Mouse (Mus musculus) brain, embryonic 14.5 days (tissue): ENCODE measurements around the gene Pawr. TPM values are rescaled to one million over a fixed set of nuclear protein-coding genes. Genes with fewer than 3 reads are reported as not detected.
A peak's percentile ranks its signal among the peaks of the same experiment; 100 is the strongest.

ENCODE experiments used
- DNase-seq: peaks from one replicate; pipeline ENCODE4 v3.0.0-alpha.2; 2011; ENCODE audit warnings: low read depth
- CTCF ChIP-seq: fragments of 200-500 bp; IDR thresholded peaks from 2 replicates; pipeline ENCODE4 v1.5.1; 2012; ENCODE audit warnings: inconsistent platforms, mild to moderate bottlenecking, moderate library complexity, borderline replicate concordance; ENCODE audit not compliant: insufficient read depth, insufficient read length; ENCODE audit errors: extremely low read depth
- POLR2A ChIP-seq: fragments of 200-500 bp; IDR thresholded peaks from 2 replicates; pipeline ENCODE4 v1.6.1; 2012; ENCODE audit warnings: mild to moderate bottlenecking, inconsistent platforms, borderline replicate concordance; ENCODE audit not compliant: poor library complexity, insufficient read depth, insufficient read length, severe bottlenecking; ENCODE audit errors: extremely low read depth
- polyA plus RNA-seq: library from polyadenylated mRNA; depleted of rRNA; stranded (reverse); fragments of >200 nt; gene quantifications from 2 replicates; pipeline ENCODE4 v1.2.3, GENCODE M21; 2012

Pawr gene
- polyA plus RNA-seq, 1 experiment: 4.7 TPM

DNA sequence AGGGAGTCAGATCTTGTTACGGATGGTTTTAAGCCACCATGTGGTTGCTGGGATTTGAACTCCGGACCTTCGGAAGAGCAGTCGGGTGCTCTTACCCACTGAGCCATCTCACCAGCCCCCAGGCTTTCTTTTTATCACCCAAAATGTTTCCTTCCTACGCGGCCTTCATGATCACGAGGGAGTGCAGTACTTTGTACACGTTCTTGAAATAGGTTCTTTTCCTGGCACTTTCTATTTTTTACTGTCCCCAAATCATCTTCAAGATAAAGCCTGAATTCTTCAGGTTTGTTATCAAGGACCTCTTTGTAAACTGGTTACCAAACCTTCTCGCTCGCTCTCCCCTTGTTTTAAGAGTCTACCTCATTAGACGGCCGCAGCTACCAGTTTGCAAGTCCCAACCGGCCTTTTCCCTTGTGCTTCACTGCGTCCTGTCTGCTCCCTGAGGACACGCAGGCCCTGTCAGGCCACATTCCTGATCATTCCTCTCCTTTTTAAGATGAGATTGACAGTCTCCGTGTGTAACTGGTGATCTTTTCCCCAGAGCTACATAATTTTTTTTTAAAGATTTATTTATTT lies 38.2 kb upstream of the Pawr start:
- DNase-seq: no peak
- no peak for TF ChIP-seq CTCF

DNA sequence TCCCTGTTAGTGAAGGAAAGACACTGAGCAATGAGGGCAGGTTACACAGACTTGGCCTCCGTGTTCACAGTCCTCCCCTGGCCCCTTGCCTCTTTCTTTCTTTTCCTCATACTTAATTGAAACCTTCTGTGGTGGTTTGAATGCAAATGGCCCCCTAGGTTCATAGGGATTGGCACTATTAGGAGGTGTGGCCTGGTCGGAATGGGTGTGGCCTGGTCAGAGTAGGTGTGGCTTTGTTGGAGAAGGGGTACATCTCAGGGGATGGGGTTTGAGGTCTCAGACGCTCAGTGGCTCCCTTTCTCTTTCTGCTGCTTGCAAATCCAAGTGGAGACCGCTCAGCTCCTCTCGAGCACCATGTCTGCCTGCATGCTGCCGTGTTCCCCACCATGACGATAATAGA lies 37.2 kb upstream of the Pawr start:
- no peak for DNase-seq
- TF ChIP-seq POLR2A (no peak), CTCF (no peak)

DNA sequence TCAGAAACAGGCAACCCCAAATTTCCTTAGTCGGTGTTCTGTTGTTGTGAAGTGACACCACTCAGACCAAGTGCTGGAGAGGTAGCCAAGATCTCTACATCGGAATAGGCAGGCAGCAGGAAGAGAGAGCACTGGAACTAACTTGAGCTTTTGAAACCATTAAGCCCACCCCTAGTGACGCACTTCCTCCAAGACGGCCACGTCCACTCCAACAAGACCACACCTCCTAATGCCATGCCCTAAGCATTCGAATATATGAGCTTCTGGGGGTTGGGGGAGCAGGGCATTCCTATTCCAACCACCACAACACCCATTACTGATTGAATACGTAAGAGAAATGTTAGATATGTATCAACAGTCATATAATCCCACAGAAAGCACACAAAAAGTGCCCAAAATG lies 35.5 kb upstream of the Pawr start:
- no peak for DNase-seq
- no peak for TF ChIP-seq CTCF

DNA sequence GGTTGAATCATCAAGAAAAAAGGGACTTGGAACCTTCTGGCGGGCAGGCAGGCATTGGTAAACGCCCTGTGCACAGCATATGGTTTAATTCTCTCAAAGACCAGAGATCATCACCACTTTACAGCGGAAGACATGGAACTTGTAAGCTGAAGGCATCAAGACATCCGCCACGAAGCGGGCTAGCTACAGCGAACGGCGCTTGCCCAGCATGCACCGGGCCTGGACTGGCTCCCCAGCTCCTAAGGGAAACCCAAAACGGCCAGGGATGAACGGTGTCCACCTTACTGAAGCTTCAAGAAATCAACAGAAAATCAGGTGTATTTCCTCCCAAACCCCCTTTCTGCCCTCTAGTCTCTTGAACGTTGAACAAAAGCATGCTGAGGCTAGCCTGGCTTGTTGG lies 33.7 kb upstream of the Pawr start:
- no peak for DNase-seq
- TF ChIP-seq CTCF (no peak), POLR2A (no peak)

DNA sequence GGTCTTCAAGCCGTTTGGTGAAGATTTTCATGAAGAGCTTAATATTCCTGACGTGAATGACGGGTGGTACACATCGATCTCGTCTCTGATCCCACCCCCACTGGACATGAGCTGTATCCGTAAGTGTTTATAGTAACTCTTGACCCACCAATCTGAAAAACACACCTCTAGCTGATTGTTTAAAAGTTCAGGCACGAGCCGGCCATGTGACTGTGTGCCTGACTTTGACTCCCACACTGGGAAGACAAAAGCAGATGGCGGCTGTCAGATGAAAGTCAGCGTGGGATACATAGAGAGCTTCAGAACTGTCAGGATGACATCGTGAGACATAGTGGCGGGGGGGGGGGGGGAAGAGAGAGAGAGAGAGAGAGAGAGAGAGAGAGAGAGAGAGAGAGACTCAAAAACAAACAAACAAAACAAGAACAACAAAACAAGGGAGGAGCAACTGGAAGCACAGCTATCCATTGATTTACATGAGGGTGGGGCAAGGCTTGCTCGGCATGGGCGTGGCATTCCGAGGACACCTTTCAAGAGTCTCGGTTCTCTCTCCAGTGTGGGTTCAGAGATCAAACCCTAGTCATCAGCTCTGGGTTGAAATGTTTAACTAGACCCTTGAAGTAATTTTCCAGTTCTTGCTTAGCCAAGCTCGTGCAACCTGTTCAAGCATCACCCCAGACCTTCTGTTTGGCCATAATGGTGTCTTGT lies 32.9 kb upstream of the Pawr start:
- TF ChIP-seq CTCF (no peak), POLR2A (no peak)
- no peak for DNase-seq

DNA sequence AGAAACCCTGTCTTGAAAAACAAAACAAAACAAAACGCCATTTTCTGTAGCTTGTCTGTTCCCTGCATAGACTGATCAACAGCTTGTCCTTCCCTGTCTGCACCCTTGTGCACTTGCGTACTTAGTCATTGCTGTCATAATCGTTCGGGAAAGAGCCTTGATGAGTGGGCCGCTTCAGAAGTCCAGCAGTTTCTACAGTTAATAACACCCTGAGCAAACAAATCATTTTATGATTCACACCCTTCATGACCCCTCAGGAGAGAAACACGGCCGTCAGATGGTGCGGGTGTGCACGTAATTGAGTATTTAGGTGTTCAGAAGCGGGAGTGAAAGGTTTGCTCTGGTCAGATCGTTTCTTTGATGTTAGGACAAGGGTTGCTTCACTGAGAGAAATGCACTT lies 32.1 kb upstream of the Pawr start:
- DNase-seq: no peak
- TF ChIP-seq POLR2A: no peak
- TF ChIP-seq CTCF: no peak

DNA sequence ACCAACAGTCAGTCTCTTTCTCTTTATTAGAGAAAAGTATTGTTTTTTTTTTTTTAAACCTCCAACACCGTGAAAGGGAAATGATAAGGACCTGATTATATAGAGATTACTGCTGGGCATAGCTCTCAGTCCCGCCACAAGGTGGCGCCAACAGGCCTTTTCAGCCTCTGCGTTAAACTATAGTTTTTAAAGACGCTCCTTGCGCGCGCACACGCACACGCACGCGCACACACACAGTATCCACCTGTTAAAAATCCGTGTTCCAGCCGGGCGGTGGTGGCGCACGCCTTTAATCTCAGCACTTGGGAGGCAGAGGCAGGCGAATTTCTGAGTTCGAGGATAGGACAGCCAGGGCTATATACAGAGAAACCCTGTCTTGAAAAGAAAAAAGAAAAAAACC lies 31.1 kb upstream of the Pawr start:
- TF ChIP-seq CTCF (peak; percentile 84), POLR2A (no peak)
- peak; percentile 87 for DNase-seq

DNA sequence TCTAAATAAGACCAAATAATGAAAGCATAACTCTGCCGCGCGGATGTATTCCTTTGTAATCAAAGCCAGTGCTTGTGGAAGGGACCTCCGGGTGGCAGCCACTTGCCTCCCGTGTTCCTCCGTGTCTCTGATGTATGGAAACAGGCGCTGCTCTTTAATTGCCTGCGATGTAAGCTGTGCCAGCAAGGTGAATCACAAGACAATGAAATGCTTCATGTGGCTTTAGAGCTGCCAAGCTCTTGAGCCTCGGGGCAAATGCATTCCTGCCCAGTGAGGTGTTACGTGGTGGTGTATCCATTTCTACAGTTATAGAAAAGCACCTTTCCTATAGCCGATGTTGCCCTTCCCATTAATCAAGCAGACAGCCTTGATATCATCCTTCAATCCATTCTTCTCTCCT lies 24.1 kb upstream of the Pawr start:
- TF ChIP-seq POLR2A: no peak
- no peak for TF ChIP-seq CTCF
- peak; percentile 43 for DNase-seq

DNA sequence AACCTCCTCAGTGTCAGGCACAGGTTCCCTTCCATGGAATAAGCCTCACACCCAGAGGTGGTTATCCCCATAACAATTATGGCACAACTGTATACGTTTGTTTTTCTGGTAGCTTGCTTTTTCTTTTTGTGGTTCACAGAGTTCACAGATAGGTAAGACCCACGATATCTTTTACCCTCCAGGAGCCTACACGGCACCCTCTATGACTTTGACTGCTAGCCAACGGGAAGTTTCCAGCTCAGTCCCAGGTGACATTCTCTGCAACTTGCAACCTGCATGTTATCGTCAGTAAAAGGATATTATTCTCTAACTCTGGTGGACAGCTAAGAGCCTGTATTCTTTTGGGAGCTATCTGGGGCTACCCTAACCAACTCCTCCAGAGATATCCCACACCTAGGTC lies 21.7 kb upstream of the Pawr start:
- TF ChIP-seq POLR2A (no peak), CTCF (no peak)
- no peak for DNase-seq

DNA sequence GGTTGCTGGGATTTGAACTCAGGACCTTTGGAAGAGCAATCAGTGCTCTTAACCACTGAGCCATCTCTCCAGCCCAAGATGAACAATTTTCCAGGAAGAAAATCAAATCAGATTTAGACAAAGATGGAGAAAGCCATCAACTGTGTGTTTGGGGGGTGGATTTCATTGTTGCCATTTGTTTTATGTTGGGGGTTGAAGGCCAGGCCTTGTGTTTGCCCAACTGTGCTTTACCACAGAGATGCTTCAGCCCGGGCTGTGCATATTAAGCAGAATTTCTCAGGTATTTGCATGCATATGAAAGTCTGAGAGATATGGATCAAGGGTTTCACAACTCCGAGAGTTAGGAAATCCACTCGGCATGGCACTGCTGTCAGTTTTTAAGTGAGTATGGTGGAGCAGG lies 20.5 kb upstream of the Pawr start:
- DNase-seq: no peak
- TF ChIP-seq POLR2A: no peak
- no peak for TF ChIP-seq CTCF

DNA sequence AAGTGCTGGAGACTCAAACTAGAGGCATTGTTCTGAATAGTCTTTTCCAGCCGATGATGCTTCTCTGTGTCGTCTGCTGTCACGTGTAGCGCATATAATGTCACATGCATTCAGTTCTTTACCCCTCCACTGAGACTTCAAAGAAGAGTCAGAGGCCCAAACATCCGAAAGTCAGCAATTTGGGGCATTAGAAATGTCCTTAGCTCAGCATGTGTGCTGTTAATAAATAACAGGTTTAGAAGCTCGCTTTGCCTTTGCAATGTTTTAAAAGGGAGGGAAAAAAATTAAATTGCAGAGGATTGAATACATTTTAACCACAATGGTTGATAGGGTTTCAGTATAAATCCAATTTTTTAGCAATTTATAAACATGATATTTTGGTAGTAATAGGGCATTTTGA lies 18.1 kb upstream of the Pawr start:
- DNase-seq: no peak
- no peak for TF ChIP-seq CTCF
- no peak for TF ChIP-seq POLR2A

DNA sequence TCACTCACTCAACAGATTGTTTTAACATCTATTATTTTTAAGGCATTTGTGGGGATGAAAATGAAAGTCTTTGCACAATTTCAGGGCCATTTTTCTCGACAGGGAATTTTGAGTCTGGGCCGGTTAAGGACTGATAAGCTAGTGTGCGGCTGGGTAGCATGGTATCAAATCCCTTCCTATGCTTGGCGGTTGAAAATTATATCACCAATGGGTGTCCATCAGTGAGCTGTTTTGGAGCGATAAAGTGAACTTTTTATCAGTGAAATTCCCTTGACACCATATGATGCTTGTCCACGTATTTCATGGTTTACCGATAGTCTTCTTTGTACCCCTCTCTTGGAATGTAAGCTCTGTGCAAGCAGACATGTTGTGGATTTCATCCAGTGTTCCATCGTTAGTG lies 17.5 kb upstream of the Pawr start:
- TF ChIP-seq POLR2A (no peak), CTCF (no peak)
- no peak for DNase-seq

DNA sequence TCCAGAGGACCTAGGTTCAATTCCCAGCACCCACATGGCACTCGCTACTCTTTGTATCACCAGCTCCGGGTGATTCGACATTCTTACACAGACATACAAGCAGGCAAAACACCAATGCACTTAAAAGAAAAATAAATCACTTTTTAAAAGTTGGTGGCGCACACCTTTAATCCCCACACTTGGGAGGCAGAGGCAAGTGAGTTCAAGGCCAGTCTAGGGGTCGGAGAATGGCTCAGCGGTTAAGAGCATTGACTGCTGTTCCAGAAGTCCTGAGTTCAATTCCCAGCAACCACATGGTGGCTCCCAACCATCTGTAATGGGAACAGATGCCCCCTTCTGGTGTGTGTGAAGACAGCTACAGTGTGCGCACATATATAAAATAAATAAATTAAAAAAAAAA lies 16.7 kb upstream of the Pawr start:
- TF ChIP-seq CTCF (no peak), POLR2A (no peak)

DNA sequence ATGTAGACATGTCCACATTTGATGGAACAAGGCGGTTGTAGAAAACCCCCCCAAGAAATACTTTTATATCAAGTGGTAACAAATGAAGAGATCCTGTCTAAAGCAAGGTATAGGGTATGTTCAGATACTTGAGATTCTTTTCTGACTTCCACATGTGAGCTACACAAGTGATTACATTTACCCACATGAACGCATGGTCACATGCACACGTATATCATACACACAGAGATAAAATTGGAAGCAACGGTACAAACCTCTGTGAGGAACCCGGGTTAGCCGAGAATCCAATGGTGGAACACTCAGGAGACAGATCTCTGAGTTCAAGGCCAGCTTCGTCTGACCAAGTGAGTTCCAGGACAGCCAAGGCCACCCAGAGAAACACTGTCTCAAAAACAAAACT lies 3.6 kb upstream of the Pawr start:
- no peak for TF ChIP-seq POLR2A
- no peak for TF ChIP-seq CTCF
- DNase-seq: no peak

More for the DNA sequence above, 16.7 kb upstream of the Pawr start:
- DNase-seq: no peak
